Mouse (Mus musculus): ENCODE measurements around the gene Spsb4.

- TF ChIP-seq CTCF (IDR thresholded peaks at IDR 0.05; ENCODE audit: extremely low read depth, insufficient read depth, insufficient read length, insufficient replicate concordance) (no peak), POLR2A (IDR thresholded peaks at IDR 0.05; ENCODE audit: low read depth, low read length) (no peak)
Observed at GRCm38 (mm10) chr9:96982940-96983339, 35.7 kb downstream of the Spsb4 start.

Measured in spleen, adult 2 months (tissue).